Mouse (Mus musculus) brain, embryonic 14.5 days (tissue): ENCODE data around the gene Bcor.

Experiments
- CTCF ChIP-seq: fragments of 200-500 bp; IDR thresholded peaks from 2 replicates; pipeline ENCODE4 v1.5.1; 2012; ENCODE audit warnings: inconsistent platforms, mild to moderate bottlenecking, moderate library complexity, borderline replicate concordance; ENCODE audit not compliant: insufficient read depth, insufficient read length; ENCODE audit errors: extremely low read depth
- POLR2A ChIP-seq: fragments of 200-500 bp; IDR thresholded peaks from 2 replicates; pipeline ENCODE4 v1.6.1; 2012; ENCODE audit warnings: mild to moderate bottlenecking, inconsistent platforms, borderline replicate concordance; ENCODE audit not compliant: poor library complexity, insufficient read depth, insufficient read length, severe bottlenecking; ENCODE audit errors: extremely low read depth

- no peak for TF ChIP-seq CTCF
- no peak for TF ChIP-seq POLR2A
These were observed 32.2 kb upstream of the Bcor start for GRCm38 (mm10) chrX:12192343-12192742.
